Mouse (Mus musculus): ENCODE results near the gene Klhdc10.

Klhdc10 gene

DNA sequence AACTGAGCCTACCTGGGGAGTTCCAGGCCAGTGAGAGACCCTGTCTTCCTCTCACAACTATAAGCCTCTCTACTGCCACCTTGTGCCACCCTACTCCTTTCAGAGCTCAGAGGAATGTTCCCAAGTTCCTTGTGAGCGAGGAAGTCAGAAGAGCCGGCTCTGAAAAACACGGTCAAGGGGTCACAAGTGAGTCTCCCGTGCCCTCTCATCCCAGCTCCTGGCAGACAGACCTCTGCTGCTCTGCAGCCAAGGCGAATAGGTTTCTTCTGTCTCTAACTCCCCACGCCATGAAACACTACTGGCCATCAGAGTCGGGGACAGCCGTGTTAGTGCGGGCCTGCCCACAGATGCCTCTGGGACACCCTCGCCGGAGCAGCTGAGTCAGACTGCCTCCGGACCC lies 67.0 kb downstream of the Klhdc10 start:
- DNase-seq (ENCODE audit: low read depth): peak; percentile 73

- DNase-seq (ENCODE audit: low read depth): peak; percentile 23
Observed at GRCm38 (mm10) chr6:30469370-30469769, 67.7 kb downstream of the Klhdc10 start.

GRCm38 (mm10) chr6:30471706-30472105 lies 70.0 kb downstream of the Klhdc10 start:
- no peak for DNase-seq (ENCODE audit: low read depth)

DNA sequence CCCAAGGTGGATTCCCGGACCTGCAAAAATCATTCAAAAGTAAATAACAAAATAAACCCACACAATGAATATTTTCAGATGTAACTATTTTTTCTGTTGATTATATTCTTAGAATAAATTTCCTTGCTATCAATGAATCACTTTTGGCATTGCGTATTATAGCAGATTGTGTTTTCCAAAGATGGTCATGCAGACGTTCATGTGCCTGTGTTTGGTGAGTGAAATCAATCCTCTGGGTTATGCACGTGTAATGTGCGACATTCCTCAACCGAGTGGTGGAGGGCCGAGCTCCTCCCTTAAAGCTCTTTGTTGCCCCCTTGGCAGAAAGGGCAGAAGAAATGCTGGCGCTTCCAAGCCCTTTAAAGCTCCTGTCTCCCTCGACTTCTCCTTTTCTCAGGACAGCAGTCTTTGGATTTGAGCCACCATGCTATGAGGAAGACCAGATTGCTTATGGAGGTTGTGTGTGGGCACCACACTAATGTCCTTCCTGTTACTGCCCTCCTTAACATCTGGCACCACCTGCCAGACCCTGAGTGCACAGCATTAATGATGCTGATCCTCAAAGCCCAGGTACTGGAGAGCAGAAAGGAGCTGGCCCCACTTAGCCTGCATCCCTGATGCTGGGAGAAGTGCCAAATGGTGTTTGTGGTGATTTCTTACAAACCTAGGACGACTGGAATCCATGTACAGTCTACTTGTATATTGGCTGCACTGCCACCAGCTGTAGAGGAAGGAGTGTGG lies 74.5 kb downstream of the Klhdc10 start:
- DNase-seq (ENCODE audit: low read depth): no peak

DNA sequence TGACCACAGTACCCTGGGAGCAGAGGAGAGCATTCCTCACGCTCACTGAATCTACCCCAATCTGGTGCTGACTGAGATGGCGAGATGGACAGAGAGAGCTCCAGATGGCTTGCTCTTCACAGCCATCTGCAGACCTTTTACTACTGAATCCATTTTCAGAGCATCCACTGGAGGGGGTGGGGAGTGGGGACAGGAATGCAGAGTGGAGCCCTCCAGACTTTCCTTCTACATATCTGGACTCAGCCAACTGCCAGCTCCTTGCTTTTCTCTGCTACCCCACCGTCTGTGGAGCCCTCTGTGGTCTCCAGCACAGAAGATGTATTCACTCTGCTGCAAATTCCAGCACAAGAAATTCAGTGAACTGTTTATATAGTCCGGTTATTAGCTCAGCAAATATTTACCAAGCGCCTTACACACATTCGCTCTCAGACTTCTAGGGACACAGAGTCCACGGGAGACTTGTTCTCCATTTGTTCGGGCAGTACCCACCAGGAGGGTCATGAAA lies 75.6 kb downstream of the Klhdc10 start:
- no peak for DNase-seq (ENCODE audit: low read depth)

- DNase-seq (ENCODE audit: low read depth): no peak
Observed at GRCm38 (mm10) chr6:30477784-30478183, 76.1 kb downstream of the Klhdc10 start.

GRCm38 (mm10) chr6:30479418-30479817 lies 77.8 kb downstream of the Klhdc10 start:
- DNase-seq (ENCODE audit: low read depth): no peak

DNA sequence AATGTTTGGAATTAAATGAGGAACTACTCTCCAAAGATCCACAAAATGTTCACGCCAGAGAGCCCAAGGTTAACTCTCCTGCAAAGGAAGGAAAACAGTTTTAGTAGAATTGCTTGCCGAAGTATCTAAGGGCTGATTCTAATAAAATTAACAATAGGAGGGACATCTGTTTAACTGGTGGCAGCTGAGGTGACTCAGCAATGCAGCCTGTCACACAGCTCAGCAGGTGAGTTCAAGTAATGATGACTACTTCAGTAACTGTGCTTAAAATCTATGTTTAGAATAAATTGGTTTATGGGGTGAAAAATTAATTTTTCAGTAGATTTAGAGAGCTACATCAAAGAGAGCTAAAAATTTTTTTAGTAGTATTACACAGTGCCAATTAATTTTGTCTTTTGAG lies 81.2 kb downstream of the Klhdc10 start:
- DNase-seq (ENCODE audit: low read depth): no peak

GRCm38 (mm10) chr6:30486504-30486903 lies 84.8 kb downstream of the Klhdc10 start:
- no peak for DNase-seq (ENCODE audit: low read depth)

DNA sequence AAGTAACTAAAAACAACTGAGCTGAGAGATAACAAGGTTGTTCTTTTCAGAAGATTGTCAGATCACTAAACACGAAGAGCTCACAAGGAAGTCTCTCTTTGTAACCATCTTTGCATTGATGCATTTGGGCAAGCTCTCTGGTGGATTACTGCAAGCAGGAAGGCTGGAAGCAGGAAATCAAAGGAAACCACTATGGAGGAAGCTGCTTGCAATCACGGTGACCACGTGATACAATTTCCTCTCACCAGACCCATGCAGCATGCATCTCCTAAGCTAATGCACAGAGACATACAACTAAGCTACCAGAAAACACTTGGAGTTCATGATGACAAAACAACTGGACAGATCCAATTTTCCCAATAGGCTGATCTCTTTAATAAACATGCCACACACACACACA lies 97.4 kb downstream of the Klhdc10 start:
- peak; percentile 62 for DNase-seq (ENCODE audit: low read depth)

Measured in 416B (cell line).